Mouse (Mus musculus): ENCODE measurements at regions not wholly inside any gene's neighbourhood (a gene's known extent, or its start where the extent isn't known, plus 50 kb on each side); places are given as distances from the start of the nearest gene placed in this dataset.
"Not testable (repeated sequence)": the region's sequence is repeated elsewhere in the genome, so short reads cannot be mapped to it uniquely, and the experiment has no call there.

GRCm38 (mm10) chrX:162359767-162360545 lies 200.4 kb upstream of the Nhs start:
- ATAC-seq (replicated peaks; ENCODE audit: low FRiP score, poor library complexity, severe bottlenecking): no peak

DNA sequence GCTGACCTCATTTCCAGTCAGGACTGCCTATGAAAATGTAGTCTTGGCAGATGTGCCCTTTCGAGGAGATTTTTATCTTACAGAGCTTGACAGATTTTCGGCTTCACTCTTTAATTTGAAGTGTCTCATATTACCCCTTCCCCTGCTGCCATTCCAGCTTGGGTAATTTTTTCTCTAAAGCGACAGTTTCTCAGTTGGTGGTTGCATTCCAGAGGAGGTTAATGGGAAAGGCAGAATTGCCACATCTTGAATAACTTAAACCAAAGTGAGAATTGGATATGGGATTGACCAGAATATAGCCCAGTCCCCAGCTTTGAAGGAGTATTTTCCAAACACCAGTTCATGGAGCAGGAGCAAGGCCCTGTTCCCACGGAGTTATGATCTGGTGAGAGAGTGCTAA lies 188.8 kb upstream of the Nhs start:
- no peak for ATAC-seq (replicated peaks; ENCODE audit: low FRiP score, poor library complexity, severe bottlenecking)

DNA sequence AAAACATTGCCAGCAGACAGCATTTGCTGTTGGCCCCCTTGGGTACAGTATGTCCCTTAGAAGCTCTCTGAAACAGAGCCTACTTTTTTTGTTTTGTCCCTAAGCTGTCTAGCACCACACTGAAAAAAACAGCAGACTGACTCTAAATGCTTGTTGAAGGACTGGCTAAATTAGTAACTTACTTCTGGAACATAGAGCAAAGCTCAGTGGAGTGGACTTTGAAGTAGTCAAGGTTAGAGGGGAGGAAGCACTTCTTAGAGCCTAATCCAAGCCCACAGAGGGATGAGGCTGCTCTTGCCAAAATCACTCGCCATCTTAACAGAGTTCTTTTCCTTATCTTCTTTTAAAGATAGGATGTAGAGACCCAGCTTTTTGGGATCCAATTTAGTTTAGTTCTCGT lies 188.4 kb upstream of the Nhs start:
- ATAC-seq (replicated peaks; ENCODE audit: low FRiP score, poor library complexity, severe bottlenecking): no peak

DNA sequence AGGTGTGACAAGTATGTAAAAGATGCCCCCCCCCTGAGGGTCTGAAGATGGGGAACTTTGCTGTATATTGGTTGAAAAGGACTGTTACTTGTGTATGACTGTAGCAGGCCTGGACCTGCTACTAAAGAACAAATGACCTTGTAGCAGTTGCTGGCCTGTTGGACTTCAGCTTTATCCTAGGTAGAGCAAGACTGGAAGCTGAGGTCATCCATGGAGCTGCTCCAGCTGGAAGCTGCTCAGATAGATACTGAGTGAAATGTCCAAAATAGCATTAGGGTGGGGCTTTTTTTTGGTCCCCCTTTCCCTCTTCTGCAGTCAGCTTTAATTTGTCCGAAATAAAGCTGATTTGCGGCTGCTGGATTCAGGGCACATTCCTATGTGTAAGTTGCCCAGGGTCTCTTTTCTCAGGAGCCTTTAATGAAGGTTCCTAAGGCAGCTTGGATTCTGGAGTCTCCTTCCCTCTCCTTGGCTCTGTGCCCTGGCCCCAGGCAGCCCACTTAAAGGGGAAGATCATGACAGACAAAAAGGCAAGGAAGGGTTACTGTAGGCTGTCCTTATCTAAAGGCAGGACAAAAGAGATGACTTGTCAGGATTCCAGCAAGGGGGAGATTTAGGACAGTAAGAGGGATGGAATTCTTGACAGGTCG lies 186.1 kb upstream of the Nhs start:
- ATAC-seq (replicated peaks; ENCODE audit: low FRiP score, poor library complexity, severe bottlenecking): no peak

DNA sequence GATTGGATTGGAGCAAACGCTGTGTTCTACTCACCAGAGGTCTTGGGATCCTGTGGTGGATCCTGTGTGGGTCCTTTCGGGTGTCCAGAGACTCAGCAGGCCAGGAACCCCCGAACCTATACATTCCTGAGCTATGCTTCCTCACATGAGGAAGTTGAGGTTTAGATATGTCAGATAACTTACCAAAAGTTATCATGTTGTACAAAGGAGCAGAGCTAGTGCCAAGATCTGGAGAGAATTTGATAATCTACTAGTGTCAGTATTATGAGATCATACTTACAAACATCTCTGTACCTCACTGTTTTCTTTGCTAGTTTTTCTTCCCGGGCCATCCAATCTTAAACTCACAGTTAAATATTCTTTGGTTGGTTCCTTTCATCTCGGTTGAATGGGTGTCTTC lies 172.6 kb upstream of the Nhs start:
- ATAC-seq (replicated peaks; ENCODE audit: low FRiP score, poor library complexity, severe bottlenecking): no peak

DNA sequence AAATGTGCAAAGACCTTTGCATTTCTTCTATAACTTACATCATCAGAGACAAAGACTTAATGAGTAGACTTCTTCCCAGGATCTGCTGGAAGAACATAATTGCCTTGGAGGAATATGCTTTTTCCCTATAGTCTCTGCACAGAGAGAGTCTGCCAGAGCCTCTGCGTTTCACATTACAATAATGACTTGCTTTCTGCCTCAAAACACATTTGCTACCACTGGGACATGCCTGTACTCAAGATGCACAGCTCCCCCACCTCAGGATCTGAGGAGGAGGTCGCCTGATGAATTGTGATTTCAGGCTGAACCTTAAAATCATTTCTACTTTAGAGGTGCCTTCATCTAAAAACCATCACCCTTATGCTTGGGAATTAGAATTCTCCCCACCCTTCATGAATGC lies 148.1 kb upstream of the Nhs start:
- no peak for ATAC-seq (replicated peaks; ENCODE audit: low FRiP score, poor library complexity, severe bottlenecking)

GRCm38 (mm10) chrX:162304145-162304544 lies 144.6 kb upstream of the Nhs start:
- ATAC-seq (replicated peaks; ENCODE audit: low FRiP score, poor library complexity, severe bottlenecking): no peak

- no peak for ATAC-seq (replicated peaks; ENCODE audit: low FRiP score, poor library complexity, severe bottlenecking)
Measured at GRCm38 (mm10) chrX:162302788-162303187, 143.3 kb upstream of the Nhs start.

GRCm38 (mm10) chrX:162291234-162291633 lies 131.7 kb upstream of the Nhs start:
- no peak for ATAC-seq (replicated peaks; ENCODE audit: low FRiP score, poor library complexity, severe bottlenecking)

DNA sequence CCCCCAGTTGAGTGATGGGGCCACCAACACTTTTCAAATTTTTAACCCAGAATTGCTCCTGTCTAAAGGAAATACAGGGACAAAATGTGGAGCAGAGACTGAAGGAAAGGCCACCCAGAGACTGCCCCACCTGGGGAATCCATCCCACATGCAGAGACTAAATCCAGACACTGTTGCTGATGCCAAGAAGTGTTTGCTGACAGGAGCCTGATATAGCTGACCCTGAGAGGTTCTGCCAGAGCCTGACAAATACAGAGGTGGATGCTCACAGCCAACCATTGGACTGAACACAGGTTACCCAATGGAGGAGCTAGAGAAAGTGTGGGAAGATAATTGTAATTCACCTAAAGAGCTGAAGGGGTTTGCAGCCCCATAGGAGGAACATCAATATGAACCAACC lies 126.6 kb upstream of the Nhs start:
- ATAC-seq (replicated peaks; ENCODE audit: low FRiP score, poor library complexity, severe bottlenecking): not testable (repeated sequence)

DNA sequence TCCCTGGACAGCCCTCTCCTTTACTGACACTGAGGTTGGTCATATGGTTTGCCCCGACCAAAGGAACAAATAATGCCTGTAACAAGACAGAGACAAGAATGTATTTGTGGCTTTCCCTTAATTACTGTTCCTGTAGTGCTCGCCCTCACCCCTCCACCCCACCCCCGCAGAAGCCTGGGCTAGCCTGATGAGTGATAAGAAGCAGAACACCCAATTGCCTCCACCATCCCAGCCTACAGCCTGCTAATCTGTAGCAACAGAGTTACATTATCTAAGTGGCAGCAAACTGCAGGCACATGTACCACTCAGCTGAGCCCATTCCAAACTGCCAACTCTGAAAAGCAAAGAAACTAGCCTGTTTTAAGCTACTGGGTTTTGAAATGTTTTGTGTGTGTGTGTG lies 124.7 kb upstream of the Nhs start:
- peak; percentile 97 for ATAC-seq (replicated peaks; ENCODE audit: low FRiP score, poor library complexity, severe bottlenecking)

DNA sequence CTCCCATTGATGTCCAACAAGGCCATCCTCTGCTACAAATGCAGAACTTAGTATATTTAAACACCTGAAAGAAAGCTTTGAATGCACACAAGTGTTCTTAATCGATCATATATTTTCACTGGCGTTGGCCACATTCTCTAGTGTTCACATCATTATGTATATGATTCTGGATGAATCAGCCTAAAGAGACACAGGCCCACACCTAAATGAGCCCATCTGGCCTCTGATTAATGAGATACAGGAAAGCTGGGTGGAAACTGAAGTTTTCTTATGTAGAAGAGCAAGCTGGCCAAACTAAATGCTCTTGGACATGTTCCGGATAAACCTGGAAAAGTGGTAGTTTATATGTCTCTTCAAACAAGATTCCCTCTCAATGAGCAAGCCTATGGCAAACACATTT lies 123.2 kb upstream of the Nhs start:
- ATAC-seq (replicated peaks; ENCODE audit: low FRiP score, poor library complexity, severe bottlenecking): peak; percentile 71

DNA sequence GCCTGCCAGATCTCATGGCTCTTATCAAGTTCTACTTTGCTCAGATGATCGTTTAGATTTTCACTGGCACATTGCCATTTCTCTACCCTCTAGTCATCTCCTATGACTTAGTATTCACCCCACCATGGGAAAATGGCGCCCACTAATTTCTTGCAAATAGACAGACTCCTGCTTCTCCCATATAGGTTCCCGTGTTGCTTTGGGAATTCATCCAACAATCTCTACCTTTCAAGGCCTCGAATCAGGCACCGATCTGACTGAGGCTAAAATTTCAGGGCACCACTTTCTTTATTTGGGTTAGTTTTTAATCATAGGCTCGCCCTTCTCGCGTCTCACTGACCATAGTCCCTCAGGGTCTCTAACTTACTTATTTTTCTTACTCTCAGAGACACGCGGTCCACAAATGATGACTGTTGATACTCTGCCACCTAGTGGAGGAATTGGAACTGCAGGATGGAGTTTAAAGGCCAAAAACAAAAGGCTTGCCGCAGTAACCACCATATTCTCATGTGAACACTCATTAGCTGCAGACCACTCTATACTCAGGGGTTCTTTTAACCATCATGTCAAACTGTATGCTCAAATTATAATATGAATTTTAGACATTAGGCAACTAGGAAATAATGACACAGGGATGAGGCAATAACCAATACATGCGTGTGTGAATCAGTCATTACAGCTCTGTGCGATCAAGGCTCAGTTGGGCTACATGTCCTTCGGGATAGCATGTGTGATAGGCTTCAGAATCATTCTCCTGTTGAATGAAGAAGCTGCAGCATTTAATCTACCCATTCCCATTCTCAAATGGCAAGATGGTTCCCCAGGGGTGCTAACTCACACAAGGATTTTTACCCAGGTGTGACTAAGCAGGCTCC lies 119.5 kb upstream of the Nhs start:
- peak; percentile 70 for ATAC-seq (replicated peaks; ENCODE audit: low FRiP score, poor library complexity, severe bottlenecking)

DNA sequence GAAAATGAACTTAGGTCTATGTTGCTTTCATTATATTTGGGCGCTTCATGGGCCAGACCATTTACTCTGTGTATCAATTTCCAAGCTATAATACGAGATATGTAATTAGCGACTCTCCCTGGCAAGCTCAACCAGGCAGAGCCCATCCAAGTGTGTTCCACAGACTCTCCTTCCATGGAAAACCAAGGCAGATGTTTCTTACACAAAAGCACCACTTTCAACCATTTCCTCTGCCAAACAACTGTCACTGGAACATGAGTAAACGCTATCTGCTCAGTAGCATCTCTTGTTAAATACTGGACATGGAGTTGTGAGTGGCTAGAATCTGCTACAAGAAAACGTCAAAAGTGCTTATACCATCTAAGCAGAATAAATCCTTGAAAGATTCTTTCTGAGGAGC lies 115.1 kb upstream of the Nhs start:
- ATAC-seq (replicated peaks; ENCODE audit: low FRiP score, poor library complexity, severe bottlenecking): no peak

DNA sequence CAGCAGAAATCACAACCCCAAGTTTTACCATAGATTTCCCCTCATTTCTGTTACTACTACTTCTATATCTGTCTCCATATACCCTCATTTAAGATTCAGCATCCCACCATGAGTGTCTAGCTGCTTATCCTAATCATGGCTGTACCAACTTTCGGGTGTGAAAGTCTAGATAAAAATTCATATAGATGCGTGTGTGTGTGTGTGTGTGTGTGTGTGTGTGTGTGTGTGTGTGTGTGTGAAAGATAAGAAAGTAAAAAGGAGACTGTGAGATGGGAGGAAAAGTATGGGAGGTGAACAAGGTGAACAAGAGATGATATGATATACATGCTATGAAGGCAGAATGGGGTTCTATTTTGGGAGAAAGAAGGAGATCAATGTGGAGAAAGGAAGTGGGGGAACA lies 111.7 kb upstream of the Nhs start:
- ATAC-seq (replicated peaks; ENCODE audit: low FRiP score, poor library complexity, severe bottlenecking): peak; percentile 62; the same call in 1 of the 2 replicates

DNA sequence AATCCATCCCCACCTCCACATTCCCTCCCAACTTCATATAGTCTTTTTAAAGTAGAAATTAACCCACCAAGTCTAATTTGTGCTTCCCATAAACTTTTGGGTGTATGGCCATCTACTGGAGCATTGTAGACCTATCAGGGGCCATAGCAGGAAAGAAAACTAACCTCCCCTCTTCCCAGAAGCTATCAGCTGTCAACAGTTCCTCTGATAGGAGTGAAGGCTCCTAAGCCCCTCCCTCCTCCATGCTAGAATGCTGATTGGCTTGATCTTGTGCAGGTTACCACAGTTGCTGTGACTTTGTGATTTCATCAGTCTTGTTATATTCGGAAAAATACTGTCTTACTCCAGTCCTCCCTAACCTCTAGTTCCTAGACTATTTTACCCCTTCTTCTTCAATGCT lies 109.4 kb upstream of the Nhs start:
- peak; percentile 80 for ATAC-seq (replicated peaks; ENCODE audit: low FRiP score, poor library complexity, severe bottlenecking)

DNA sequence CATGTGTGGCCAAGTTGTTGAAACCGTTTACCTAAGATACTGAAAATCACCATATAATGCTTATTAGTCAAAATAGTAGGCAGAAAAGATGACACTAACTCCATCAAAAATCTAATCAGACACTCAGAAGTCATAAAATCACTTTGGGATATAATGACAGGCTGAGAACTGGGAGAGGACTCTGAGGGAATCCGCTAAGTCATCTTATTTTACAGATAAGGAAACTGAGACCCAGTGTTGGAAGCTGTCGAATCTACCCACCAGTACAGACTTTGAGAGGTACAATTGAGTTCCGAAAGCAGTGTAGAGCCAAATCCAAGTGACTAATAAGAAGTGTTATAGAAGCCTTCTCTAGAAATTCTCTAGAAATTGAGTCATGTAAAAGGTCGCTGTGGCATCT lies 108.6 kb upstream of the Nhs start:
- ATAC-seq (replicated peaks; ENCODE audit: low FRiP score, poor library complexity, severe bottlenecking): 0 out of 2 replicates have a peak, but pooled peaks have one; percentile 39

DNA sequence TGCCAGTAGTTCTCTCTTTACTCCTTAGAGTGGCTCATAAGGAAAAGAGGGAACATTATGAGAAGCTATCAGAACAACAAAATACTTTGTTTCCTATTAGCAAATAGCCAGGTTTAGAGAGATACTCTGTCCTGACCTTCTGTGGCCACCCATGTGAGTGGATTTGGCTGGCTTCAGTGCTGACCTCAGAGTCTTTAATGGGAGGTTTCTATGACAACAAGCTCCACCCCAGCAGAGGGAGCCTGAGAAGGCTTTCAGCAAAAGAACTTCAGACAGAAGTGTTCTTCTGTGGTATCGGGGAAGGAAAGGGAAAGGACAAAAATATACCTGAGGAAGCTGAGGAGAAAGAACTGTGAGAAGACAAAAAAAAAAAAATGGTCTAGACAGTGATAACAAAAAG lies 108.1 kb upstream of the Nhs start:
- peak; percentile 71 for ATAC-seq (replicated peaks; ENCODE audit: low FRiP score, poor library complexity, severe bottlenecking)

GRCm38 (mm10) chrX:162266769-162267168 lies 107.2 kb upstream of the Nhs start:
- no peak for ATAC-seq (replicated peaks; ENCODE audit: low FRiP score, poor library complexity, severe bottlenecking)

- no peak for ATAC-seq (replicated peaks; ENCODE audit: low FRiP score, poor library complexity, severe bottlenecking)
Measured at GRCm38 (mm10) chrX:162257398-162257797, 97.9 kb upstream of the Nhs start.

DNA sequence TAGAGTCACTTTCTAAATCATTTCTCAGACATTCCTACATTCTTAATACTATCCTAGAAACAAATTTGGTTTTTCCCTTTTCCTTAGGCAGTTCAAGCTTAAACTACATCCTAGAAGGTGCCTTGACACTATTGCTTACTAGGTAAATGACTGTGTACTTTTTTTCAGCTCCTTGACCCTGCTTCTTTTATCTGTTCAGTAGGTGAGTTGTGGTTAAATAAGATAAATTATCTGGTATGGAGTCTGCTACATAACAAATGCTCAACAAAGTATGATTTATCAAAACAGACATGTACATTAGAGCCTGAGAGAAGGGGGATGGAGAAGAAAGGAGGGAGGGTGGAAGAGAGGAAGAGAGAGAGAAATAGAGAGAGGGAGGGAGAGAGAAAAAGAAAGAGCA lies 96.3 kb upstream of the Nhs start:
- ATAC-seq (replicated peaks; ENCODE audit: low FRiP score, poor library complexity, severe bottlenecking): no peak

Measured in erythroid progenitor cell, adult 5-6 weeks (primary cell).